Mouse (Mus musculus): Measurements from ENCODE around the gene Tubb3. TPM values are rescaled to one million over a fixed set of nuclear protein-coding genes. Genes with fewer than 3 reads are reported as not detected.

Gene Tubb3
- polyA plus RNA-seq, 1 experiment from 2014 or later, result 59.1 TPM

- no peak overlapping the region for H3K4me2 ChIP-seq (replicated peaks)
- ATAC-seq, result no peak
- H3K27me3 ChIP-seq (replicated peaks), result no peaks in the 10 kb centered on the region
- WGBS, result 88% methylated on average over 9 of the region's 9 CpGs
- no peaks in the 10 kb centered on the region for H3K9me3 ChIP-seq
- H3K27ac ChIP-seq, result no peak overlapping the region
- no peaks in the 10 kb centered on the region for H3K4me1 ChIP-seq (replicated peaks)
- peaks cover 35% of the 10 kb centered on the region for H3K36me3 ChIP-seq
- no peak overlapping the region for H3K9ac ChIP-seq
- no peak overlapping the region for H3K4me3 ChIP-seq (replicated peaks)
These were observed 9.3 kb upstream of the Tubb3 start for GRCm38 (mm10) chr8:123401936-123402335.

- Histone ChIP-seq H3K36me3 (peaks cover 32% of the 10 kb centered on the region), H3K27me3 (replicated peaks) (peaks cover 7% of the 10 kb centered on the region; the same call in 1 of the 2 replicates), H3K9me3 (no peaks in the 10 kb centered on the region), H3K9ac (no peak overlapping the region), H3K27ac (no peak overlapping the region), H3K4me3 (replicated peaks) (no peak overlapping the region), H3K4me1 (replicated peaks) (no peaks in the 10 kb centered on the region), H3K4me2 (replicated peaks) (no peak overlapping the region)
- WGBS, result 80% methylated on average over 9 of the region's 9 CpGs
- no peak for ATAC-seq
These were observed 8.4 kb upstream of the Tubb3 start for GRCm38 (mm10) chr8:123402730-123403326.

- Histone ChIP-seq H3K27ac (no peak overlapping the region), H3K9ac (no peak overlapping the region), H3K27me3 (replicated peaks) (peaks cover 16% of the 10 kb centered on the region), H3K4me3 (replicated peaks) (no peak overlapping the region), H3K9me3 (no peaks in the 10 kb centered on the region), H3K4me2 (replicated peaks) (no peak overlapping the region), H3K4me1 (replicated peaks) (no peaks in the 10 kb centered on the region), H3K36me3 (peaks cover 16% of the 10 kb centered on the region)
- ATAC-seq, result no peak
- WGBS, result 60% methylated on average over 8 of the region's 8 CpGs
These were observed 6.7 kb upstream of the Tubb3 start for GRCm38 (mm10) chr8:123404521-123404920.

GRCm38 (mm10) chr8:123406786-123407185 is 4.4 kb upstream of the Tubb3 start, which contains the start of gene Mc1r:
Gene Mc1r (plus strand): TSS chr8:123407107.
- 7% methylated on average over 4 of the region's 4 CpGs for WGBS
- peaks cover 39% of the 10 kb centered on the region for H3K27me3 ChIP-seq (replicated peaks)
- H3K4me3 ChIP-seq (replicated peaks), result no peak within 1 kb of the TSS
- no peak within 1 kb of the TSS for H3K27ac ChIP-seq
- peaks cover 6% of the 10 kb centered on the region; the same call in 1 of the 2 replicates for H3K36me3 ChIP-seq
- no peak within 1 kb of the TSS for H3K4me2 ChIP-seq (replicated peaks)
- peaks cover 9% of the 10 kb centered on the region for H3K4me1 ChIP-seq (replicated peaks)
- no peak for ATAC-seq
- no peaks in the 10 kb centered on the region for H3K9me3 ChIP-seq
- no peak within 1 kb of the TSS for H3K9ac ChIP-seq

GRCm38 (mm10) chr8:123407612-123408011 is 3.6 kb upstream of the Tubb3 start:
- H3K4me2 ChIP-seq (replicated peaks), result no peak overlapping the region
- 85% methylated on average over 13 of the region's 13 CpGs for WGBS
- peaks cover 47% of the 10 kb centered on the region for H3K27me3 ChIP-seq (replicated peaks)
- H3K4me3 ChIP-seq (replicated peaks), result no peak overlapping the region
- H3K9me3 ChIP-seq, result no peaks in the 10 kb centered on the region
- no peak for ATAC-seq
- peaks cover 9% of the 10 kb centered on the region for H3K4me1 ChIP-seq (replicated peaks)
- H3K9ac ChIP-seq, result no peak overlapping the region
- no peak overlapping the region for H3K27ac ChIP-seq
- H3K36me3 ChIP-seq, result no peaks in the 10 kb centered on the region

GRCm38 (mm10) chr8:123408586-123409544 is 2.4 kb upstream of the Tubb3 start:
- ATAC-seq, result no peak
- Histone ChIP-seq H3K4me2 (replicated peaks) (no peak overlapping the region), H3K27ac (no peak overlapping the region), H3K4me1 (replicated peaks) (peaks cover 9% of the 10 kb centered on the region), H3K9ac (no peak overlapping the region), H3K36me3 (no peaks in the 10 kb centered on the region), H3K4me3 (replicated peaks) (no peak overlapping the region), H3K27me3 (replicated peaks) (peaks cover 59% of the 10 kb centered on the region), H3K9me3 (no peaks in the 10 kb centered on the region)
- WGBS, result 70% methylated on average over 9 of the region's 9 CpGs

- no peaks in the 10 kb centered on the region for H3K9me3 ChIP-seq
- H3K4me2 ChIP-seq (replicated peaks), result no peak overlapping the region
- peaks cover 9% of the 10 kb centered on the region for H3K4me1 ChIP-seq (replicated peaks)
- WGBS, result 70% methylated on average over 8 of the region's 8 CpGs
- no peak overlapping the region for H3K4me3 ChIP-seq (replicated peaks)
- H3K9ac ChIP-seq, result no peak overlapping the region
- H3K36me3 ChIP-seq, result no peaks in the 10 kb centered on the region
- ATAC-seq, result no peak
- no peak overlapping the region for H3K27ac ChIP-seq
- peaks cover 63% of the 10 kb centered on the region for H3K27me3 ChIP-seq (replicated peaks)
These were observed 1.1 kb upstream of the Tubb3 start for GRCm38 (mm10) chr8:123410049-123410587.

- Histone ChIP-seq H3K36me3 (no peaks in the 10 kb centered on the region), H3K4me3 (replicated peaks) (peak overlapping the region; percentile 25; the same call in 1 of the 2 replicates), H3K27me3 (replicated peaks) (peaks cover 63% of the 10 kb centered on the region), H3K9me3 (no peaks in the 10 kb centered on the region), H3K4me1 (replicated peaks) (peaks cover 9% of the 10 kb centered on the region), H3K9ac (no peak overlapping the region), H3K4me2 (replicated peaks) (peak overlapping the region; percentile 57), H3K27ac (no peak overlapping the region)
- 12% methylated on average over 11 of the region's 11 CpGs for WGBS
- no peak for ATAC-seq
These were observed 436 bp upstream of the Tubb3 start for GRCm38 (mm10) chr8:123410788-123411187.

- H3K27ac ChIP-seq, result no peak overlapping the region
- no peak overlapping the region for H3K9ac ChIP-seq
- peak overlapping the region; percentile 25 for H3K4me3 ChIP-seq (replicated peaks)
- no peaks in the 10 kb centered on the region for H3K36me3 ChIP-seq
- H3K4me1 ChIP-seq (replicated peaks), result peaks cover 9% of the 10 kb centered on the region
- 11% methylated on average over 16 of the region's 16 CpGs for WGBS
- ATAC-seq, result no peak
- H3K9me3 ChIP-seq, result no peaks in the 10 kb centered on the region
- H3K27me3 ChIP-seq (replicated peaks), result peaks cover 63% of the 10 kb centered on the region
- H3K4me2 ChIP-seq (replicated peaks), result peak overlapping the region; percentile 57
These were observed 630 bp downstream of the Tubb3 start for GRCm38 (mm10) chr8:123411781-123412327.

- Histone ChIP-seq H3K27ac (no peak overlapping the region), H3K4me2 (replicated peaks) (no peak overlapping the region), H3K4me1 (replicated peaks) (peaks cover 9% of the 10 kb centered on the region), H3K4me3 (replicated peaks) (0 out of 2 replicates have a peak overlapping the region, but pooled peaks have one; percentile 25), H3K9ac (no peak overlapping the region), H3K27me3 (replicated peaks) (peaks cover 58% of the 10 kb centered on the region), H3K9me3 (no peaks in the 10 kb centered on the region), H3K36me3 (no peaks in the 10 kb centered on the region)
- 5% methylated on average over 12 of the region's 12 CpGs for WGBS
- ATAC-seq, result no peak
These were observed 1.4 kb downstream of the Tubb3 start for GRCm38 (mm10) chr8:123412560-123413170.

- H3K27ac ChIP-seq, result no peak overlapping the region
- peaks cover 49% of the 10 kb centered on the region for H3K27me3 ChIP-seq (replicated peaks)
- H3K4me3 ChIP-seq (replicated peaks), result no peak overlapping the region
- no peaks in the 10 kb centered on the region for H3K9me3 ChIP-seq
- H3K9ac ChIP-seq, result no peak overlapping the region
- H3K36me3 ChIP-seq, result no peaks in the 10 kb centered on the region
- ATAC-seq, result no peak
- H3K4me2 ChIP-seq (replicated peaks), result no peak overlapping the region
- 8% methylated on average over 9 of the region's 9 CpGs for WGBS
- peaks cover 9% of the 10 kb centered on the region for H3K4me1 ChIP-seq (replicated peaks)
These were observed 3.0 kb downstream of the Tubb3 start for GRCm38 (mm10) chr8:123414255-123414654.
